Mouse (Mus musculus): Measurements from ENCODE around the gene Rlf. TPM values are rescaled to one million over a fixed set of nuclear protein-coding genes. Genes with fewer than 3 reads are reported as not detected.
"Not testable (repeated sequence)": the region's sequence is repeated elsewhere in the genome, so short reads cannot be mapped to it uniquely, and the experiment has no call there.

The Rlf gene
- polyA plus RNA-seq, 1 experiment from 2014 or later: 23.9 TPM

DNA sequence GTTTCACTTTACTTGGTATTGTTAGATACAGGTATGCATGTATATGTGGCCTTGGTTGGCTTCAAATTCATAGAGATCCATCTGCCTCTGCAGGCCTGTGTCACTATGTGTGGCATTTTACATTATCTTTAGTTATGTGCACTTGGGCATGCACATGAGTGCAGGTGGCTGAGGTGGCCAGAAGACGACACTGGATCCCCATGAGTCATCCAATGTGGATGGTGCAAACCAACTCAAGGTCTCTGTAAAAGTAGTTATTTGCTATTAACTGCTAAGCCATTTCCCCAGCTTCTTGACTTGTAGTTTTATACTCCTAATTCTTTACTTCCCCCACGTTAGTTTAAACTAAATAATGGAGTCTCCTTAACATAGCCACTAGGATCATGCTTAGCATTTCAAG is 22.6 kb downstream of the Rlf start:
- Histone ChIP-seq H3K9ac (ENCODE audit: low read depth, low read length) (no peak overlapping the region), H3K4me2 (ENCODE audit: low read length) (no peak overlapping the region), H3K4me3 (ENCODE audit: low read length) (no peak overlapping the region), H3K4me1 (ENCODE audit: control insufficient read depth, insufficient read depth, low read depth, low read length) (no peaks in the 10 kb centered on the region), H3K27ac (ENCODE audit: low read depth, low read length) (no peak overlapping the region), H3K27me3 (replicated peaks; ENCODE audit: control insufficient read depth, insufficient read depth, low read length) (no peaks in the 10 kb centered on the region), H3K9me3 (ENCODE audit: control insufficient read depth, low read length) (no peaks in the 10 kb centered on the region), H3K36me3 (ENCODE audit: control insufficient read depth, insufficient read depth, low read length) (no peaks in the 10 kb centered on the region)
- 92% methylated on average over 2 of the region's 2 CpGs for WGBS
- ATAC-seq: no peak

DNA sequence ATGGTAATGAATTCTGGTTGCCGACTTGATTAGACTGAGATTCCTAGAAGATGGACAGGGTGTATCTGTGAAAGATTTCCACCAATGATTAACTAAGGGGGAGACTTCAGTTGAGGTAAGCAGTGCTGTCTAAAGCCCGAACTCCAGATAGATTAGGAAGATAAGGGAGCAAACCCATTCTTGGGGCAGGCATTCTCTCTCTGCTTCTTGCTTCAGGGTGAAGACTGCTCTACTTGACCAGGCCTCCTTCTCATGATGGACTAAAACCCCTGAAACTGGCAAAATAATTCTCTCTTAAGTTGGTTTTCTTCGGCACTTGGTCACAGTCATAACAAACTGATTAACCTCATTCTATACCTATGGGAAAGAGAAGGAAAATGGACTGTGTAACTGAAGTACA is 25.5 kb downstream of the Rlf start:
- no peaks in the 10 kb centered on the region for H3K4me1 ChIP-seq (ENCODE audit: control insufficient read depth, insufficient read depth, low read depth, low read length)
- peaks cover 4% of the 10 kb centered on the region; the same call in 1 of the 2 replicates for H3K36me3 ChIP-seq (ENCODE audit: control insufficient read depth, insufficient read depth, low read length)

GRCm38 (mm10) chr4:121179669-121180068 is 35.2 kb downstream of the Rlf start:
- no peaks in the 10 kb centered on the region for H3K4me1 ChIP-seq (ENCODE audit: control insufficient read depth, insufficient read depth, low read depth, low read length)
- H3K27me3 ChIP-seq (replicated peaks; ENCODE audit: control insufficient read depth, insufficient read depth, low read length): no peaks in the 10 kb centered on the region
- no peak for ATAC-seq
- WGBS: 96% methylated on average over 3 of the region's 3 CpGs
- no peak overlapping the region for H3K4me3 ChIP-seq (ENCODE audit: low read length)
- H3K9ac ChIP-seq (ENCODE audit: low read depth, low read length): no peak overlapping the region
- 0 out of 2 replicates have a peak, but pooled peaks cover 2% of the 10 kb centered on the region for H3K9me3 ChIP-seq (ENCODE audit: control insufficient read depth, low read length)
- H3K36me3 ChIP-seq (ENCODE audit: control insufficient read depth, insufficient read depth, low read length): peaks cover 9% of the 10 kb centered on the region
- H3K4me2 ChIP-seq (ENCODE audit: low read length): no peak overlapping the region
- no peak overlapping the region for H3K27ac ChIP-seq (ENCODE audit: low read depth, low read length)

More for the DNA sequence above, 25.5 kb downstream of the Rlf start:
- WGBS: 85% methylated on average over 3 of the region's 3 CpGs
- H3K27me3 ChIP-seq (replicated peaks; ENCODE audit: control insufficient read depth, insufficient read depth, low read length): no peaks in the 10 kb centered on the region
- H3K9me3 ChIP-seq (ENCODE audit: control insufficient read depth, low read length): no peaks in the 10 kb centered on the region
- H3K4me3 ChIP-seq (ENCODE audit: low read length): no peak overlapping the region
- H3K27ac ChIP-seq (ENCODE audit: low read depth, low read length): no peak overlapping the region
- no peak for ATAC-seq
- no peak overlapping the region for H3K9ac ChIP-seq (ENCODE audit: low read depth, low read length)
- no peak overlapping the region for H3K4me2 ChIP-seq (ENCODE audit: low read length)

DNA sequence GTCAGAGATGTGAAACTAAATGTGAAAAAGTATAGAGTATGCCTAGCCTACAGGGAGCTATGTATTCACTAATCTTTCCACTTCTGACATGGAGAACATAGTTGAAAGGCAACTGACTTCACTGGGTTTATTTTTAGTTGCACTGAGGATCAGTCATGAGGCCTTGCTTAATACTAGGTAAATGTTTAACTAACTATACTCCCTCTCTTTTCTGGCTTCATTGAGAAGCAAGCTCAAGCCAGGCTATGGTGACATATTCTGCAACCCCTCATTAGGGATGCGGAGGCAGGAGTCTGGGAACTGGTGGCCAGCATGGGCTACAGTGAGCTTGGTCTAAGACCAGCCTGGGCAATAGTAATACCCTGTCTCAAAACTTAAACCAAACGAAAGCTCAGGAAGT is 47.2 kb downstream of the Rlf start:
- 100% methylated on average over 2 of the region's 2 CpGs for WGBS
- H3K27me3 ChIP-seq (replicated peaks; ENCODE audit: control insufficient read depth, insufficient read depth, low read length): no peaks in the 10 kb centered on the region
- H3K36me3 ChIP-seq (ENCODE audit: control insufficient read depth, insufficient read depth, low read length): peaks cover 26% of the 10 kb centered on the region
- no peak for ATAC-seq
- H3K4me1 ChIP-seq (ENCODE audit: control insufficient read depth, insufficient read depth, low read depth, low read length): no peaks in the 10 kb centered on the region
- no peak overlapping the region for H3K4me2 ChIP-seq (ENCODE audit: low read length)
- no peak overlapping the region for H3K4me3 ChIP-seq (ENCODE audit: low read length)
- H3K9ac ChIP-seq (ENCODE audit: low read depth, low read length): no peak overlapping the region
- H3K9me3 ChIP-seq (ENCODE audit: control insufficient read depth, low read length): peaks cover 2% of the 10 kb centered on the region; the same call in 1 of the 2 replicates
- H3K27ac ChIP-seq (ENCODE audit: low read depth, low read length): no peak overlapping the region

DNA sequence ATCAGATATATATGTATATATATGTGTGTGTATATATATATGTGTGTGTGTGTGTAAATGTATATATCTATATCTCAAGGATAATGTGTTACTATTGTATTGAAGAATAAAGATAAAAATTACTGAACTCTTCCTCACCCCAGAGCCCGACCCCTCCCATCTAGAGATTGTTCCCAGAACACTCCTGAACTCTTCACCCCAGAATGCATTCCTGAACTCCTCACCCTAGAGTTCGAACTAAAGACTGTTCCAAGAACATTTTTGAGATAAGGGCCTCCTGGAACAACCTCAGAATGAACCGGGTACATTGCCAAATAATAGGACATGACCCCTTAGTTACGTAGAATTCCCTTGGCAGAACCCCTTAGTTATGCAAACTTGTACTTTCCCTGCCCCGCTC is 48.2 kb downstream of the Rlf start:
- H3K9me3 ChIP-seq (ENCODE audit: control insufficient read depth, low read length); H3K4me1 ChIP-seq (ENCODE audit: control insufficient read depth, insufficient read depth, low read depth, low read length); H3K4me2 ChIP-seq (ENCODE audit: low read length); H3K27ac ChIP-seq (ENCODE audit: low read depth, low read length); H3K27me3 ChIP-seq (replicated peaks; ENCODE audit: control insufficient read depth, insufficient read depth, low read length); H3K9ac ChIP-seq (ENCODE audit: low read depth, low read length); H3K4me3 ChIP-seq (ENCODE audit: low read length); ATAC-seq: not testable (repeated sequence)
- 93% methylated on average over 3 of the region's 5 CpGs for WGBS
- peaks cover 26% of the 10 kb centered on the region for H3K36me3 ChIP-seq (ENCODE audit: control insufficient read depth, insufficient read depth, low read length)

DNA sequence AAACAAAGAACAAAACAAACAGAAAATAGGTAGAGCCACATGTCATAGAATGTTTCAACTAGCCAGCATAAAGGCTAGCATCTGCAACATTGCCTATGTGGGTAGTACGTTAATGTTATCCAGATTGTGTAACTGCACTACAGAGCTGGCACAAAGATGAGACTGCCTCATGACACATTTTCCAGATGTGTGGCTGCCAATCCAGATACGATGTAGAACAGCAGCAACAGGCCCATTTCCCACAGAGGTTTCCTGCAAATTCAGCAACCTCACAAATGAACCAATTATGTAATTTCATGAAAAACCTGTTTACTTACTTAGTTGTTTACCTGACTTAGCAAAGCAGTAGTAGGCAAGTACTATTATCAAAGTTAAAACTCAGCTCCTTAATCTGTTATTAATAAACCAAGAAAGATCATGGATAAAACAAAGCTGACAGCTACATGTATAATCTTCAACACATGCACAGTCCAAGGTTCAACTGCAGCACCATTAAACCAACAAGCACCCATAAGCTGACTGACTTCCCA is 51.3 kb downstream of the Rlf start:
- Histone ChIP-seq H3K9me3 (ENCODE audit: control insufficient read depth, low read length) (no peaks in the 10 kb centered on the region), H3K36me3 (ENCODE audit: control insufficient read depth, insufficient read depth, low read length) (peaks cover 16% of the 10 kb centered on the region), H3K4me1 (ENCODE audit: control insufficient read depth, insufficient read depth, low read depth, low read length) (no peaks in the 10 kb centered on the region), H3K9ac (ENCODE audit: low read depth, low read length) (no peak overlapping the region), H3K27me3 (replicated peaks; ENCODE audit: control insufficient read depth, insufficient read depth, low read length) (no peaks in the 10 kb centered on the region), H3K4me2 (ENCODE audit: low read length) (no peak overlapping the region), H3K27ac (ENCODE audit: low read depth, low read length) (no peak overlapping the region), H3K4me3 (ENCODE audit: low read length) (no peak overlapping the region)
- ATAC-seq: no peak
- 84% methylated on average over 2 of the region's 2 CpGs for WGBS

DNA sequence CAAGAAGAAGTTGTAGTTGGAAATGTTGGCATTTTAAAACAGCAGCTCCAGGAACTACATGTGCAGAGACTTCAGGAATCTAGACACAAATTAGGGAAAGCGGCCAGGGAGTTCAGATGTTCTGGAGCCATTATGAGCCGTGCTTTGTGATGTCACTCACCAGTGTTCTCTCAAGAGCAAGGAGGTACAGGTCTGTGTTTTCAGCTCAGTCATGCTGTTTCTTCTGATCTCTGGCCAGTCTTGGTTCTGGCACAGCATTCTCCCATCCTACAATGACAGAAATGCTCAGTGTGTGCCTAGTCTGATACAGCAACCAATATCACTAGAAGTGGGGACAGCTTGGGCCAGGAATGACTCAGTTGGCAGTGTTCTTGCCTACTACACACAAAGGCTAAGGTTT is 105.8 kb downstream of the Rlf start, which contains the start of gene Tmco2:
Tmco2 (minus strand) TSS at position 101 of the 400 bp plus-strand sequence.
- H3K9ac ChIP-seq (ENCODE audit: low read depth, low read length): no peak within 1 kb of the TSS
- no peak within 1 kb of the TSS for H3K4me2 ChIP-seq (ENCODE audit: low read length)
- ATAC-seq: no peak
- H3K4me3 ChIP-seq (ENCODE audit: low read length): no peak within 1 kb of the TSS
- 96% methylated on average over 2 of the region's 2 CpGs for WGBS
- H3K4me1 ChIP-seq (ENCODE audit: control insufficient read depth, insufficient read depth, low read depth, low read length): no peaks in the 10 kb centered on the region
- no peaks in the 10 kb centered on the region for H3K27me3 ChIP-seq (replicated peaks; ENCODE audit: control insufficient read depth, insufficient read depth, low read length)
- H3K36me3 ChIP-seq (ENCODE audit: control insufficient read depth, insufficient read depth, low read length): no peaks in the 10 kb centered on the region
- H3K27ac ChIP-seq (ENCODE audit: low read depth, low read length): no peak within 1 kb of the TSS
- H3K9me3 ChIP-seq (ENCODE audit: control insufficient read depth, low read length): no peaks in the 10 kb centered on the region

- H3K9ac ChIP-seq (ENCODE audit: low read depth, low read length): no peak overlapping the region
- H3K9me3 ChIP-seq (ENCODE audit: control insufficient read depth, low read length): no peaks in the 10 kb centered on the region
- H3K36me3 ChIP-seq (ENCODE audit: control insufficient read depth, insufficient read depth, low read length): no peaks in the 10 kb centered on the region
- H3K4me2 ChIP-seq (ENCODE audit: low read length): no peak overlapping the region
- peaks cover 3% of the 10 kb centered on the region for H3K4me1 ChIP-seq (ENCODE audit: control insufficient read depth, insufficient read depth, low read depth, low read length)
- 88% methylated on average over 4 of the region's 4 CpGs for WGBS
- H3K27ac ChIP-seq (ENCODE audit: low read depth, low read length): no peak overlapping the region
- ATAC-seq: no peak
- no peaks in the 10 kb centered on the region for H3K27me3 ChIP-seq (replicated peaks; ENCODE audit: control insufficient read depth, insufficient read depth, low read length)
- H3K4me3 ChIP-seq (ENCODE audit: low read length): no peak overlapping the region
Observed at GRCm38 (mm10) chr4:121103304-121103703, 111.6 kb downstream of the Rlf start.

GRCm38 (mm10) chr4:121097650-121098378 is 117.1 kb downstream of the Rlf start, which contains the start of gene Zmpste24:
Gene Zmpste24, minus strand, starts transcription at chr4:121098241.
- Histone ChIP-seq H3K27ac (ENCODE audit: low read depth, low read length) (peak within 1 kb of the TSS; percentile 71), H3K36me3 (ENCODE audit: control insufficient read depth, insufficient read depth, low read length) (peaks cover 10% of the 10 kb centered on the region; the same call in 1 of the 2 replicates), H3K4me3 (ENCODE audit: low read length) (peak within 1 kb of the TSS; percentile 67), H3K4me1 (ENCODE audit: control insufficient read depth, insufficient read depth, low read depth, low read length) (peaks cover 15% of the 10 kb centered on the region), H3K27me3 (replicated peaks; ENCODE audit: control insufficient read depth, insufficient read depth, low read length) (no peaks in the 10 kb centered on the region), H3K9ac (ENCODE audit: low read depth, low read length) (peak within 1 kb of the TSS; percentile 68), H3K9me3 (ENCODE audit: control insufficient read depth, low read length) (no peaks in the 10 kb centered on the region), H3K4me2 (ENCODE audit: low read length) (peak within 1 kb of the TSS; percentile 69)
- WGBS: under 1% methylated on average over 39 of the region's 39 CpGs
- ATAC-seq: peak; percentile 97
